Mouse (Mus musculus) heart, embryonic 11.5 days (tissue): ENCODE results near the gene Has1. TPM values are rescaled to one million over a fixed set of nuclear protein-coding genes. Genes with fewer than 3 reads are reported as not detected.
A peak's percentile ranks its signal among the peaks of the same experiment; 100 is the strongest.
"Not testable (repeated sequence)": the region's sequence is repeated elsewhere in the genome, so short reads cannot be mapped to it uniquely, and the experiment has no call there.

Experiments
- ATAC-seq: fragments of 200-750 bp; cut with Nextera tagmentation; replicated peaks from 2 replicates; pipeline ENCODE4 v1.8.0; 2017; ENCODE audit warnings: moderate library complexity; ENCODE audit not compliant: insufficient number of reproducible peaks, low FRiP score, low TSS enrichment
- H3K27ac ChIP-seq: fragments of 300-500 bp; sonication (generic); 2 replicates; pipeline ENCODE4 v1.5.1; 2014; ENCODE audit warnings: mild to moderate bottlenecking, low read depth, low read length
- H3K27me3 ChIP-seq: fragments of 300-500 bp; sonication (generic); 2 replicates; pipeline ENCODE4 v1.6.1; 2014; ENCODE audit warnings: mild to moderate bottlenecking, low read length, mixed read lengths; ENCODE audit not compliant: control insufficient read depth, insufficient read depth
- H3K36me3 ChIP-seq: fragments of 300-500 bp; sonication (generic); 2 replicates; pipeline ENCODE4 v1.6.1; 2014; ENCODE audit warnings: mild to moderate bottlenecking, low read length, moderate library complexity, mixed read lengths; ENCODE audit not compliant: control insufficient read depth, insufficient read depth
- H3K4me1 ChIP-seq: fragments of 300-500 bp; sonication (generic); 2 replicates; pipeline ENCODE4 v1.6.1; 2014; ENCODE audit warnings: low read length; ENCODE audit not compliant: control insufficient read depth, insufficient read depth
- H3K4me2 ChIP-seq: fragments of 300-500 bp; sonication (generic); 2 replicates; pipeline ENCODE4 v1.6.1; 2014; ENCODE audit warnings: mild to moderate bottlenecking, moderate library complexity
- H3K4me3 ChIP-seq: fragments of 300-500 bp; sonication (generic); 2 replicates; pipeline ENCODE4 v1.5.1; 2014; ENCODE audit warnings: low read depth, low read length
- H3K9ac ChIP-seq: fragments of 300-500 bp; sonication (generic); 2 replicates; pipeline ENCODE4 v1.6.1; 2014; ENCODE audit warnings: mild to moderate bottlenecking, low read depth, low read length, moderate library complexity
- H3K9me3 ChIP-seq: fragments of 300-500 bp; sonication (generic); replicated peaks from 2 replicates; pipeline ENCODE4 v1.6.1; 2016; ENCODE audit warnings: low read length; ENCODE audit not compliant: control insufficient read depth
- WGBS: fragments of 180-500 bp; shearing (Covaris S2); extraction: QIAGEN DNeasy Blood & Tissue Kit; methylation state at CpG from one replicate; pipeline ENCODE4 v1.1.7; 2014; ENCODE audit not compliant: insufficient replicate concordance; 5-methylcytosine and 5-hydroxymethylcytosine counted together
- polyA plus RNA-seq: library from polyadenylated mRNA; unstranded; fragments of >200 nt; fragmentation: Nextera tagmentation; extraction: Ambion mirVana; gene quantifications from 2 replicates; pipeline ENCODE4 v1.2.1, GENCODE M21; 2014

Has1 gene
- polyA plus RNA-seq, 1 experiment from 2014 or later = 2.0 TPM

GRCm38 (mm10) chr17:17856612-17857011, 1.6 kb upstream of the Has1 start:
- no peak; the same call in 1 of the 2 replicates for ATAC-seq
- WGBS = 79% methylated on average over 1 of the region's 1 CpGs

DNA sequence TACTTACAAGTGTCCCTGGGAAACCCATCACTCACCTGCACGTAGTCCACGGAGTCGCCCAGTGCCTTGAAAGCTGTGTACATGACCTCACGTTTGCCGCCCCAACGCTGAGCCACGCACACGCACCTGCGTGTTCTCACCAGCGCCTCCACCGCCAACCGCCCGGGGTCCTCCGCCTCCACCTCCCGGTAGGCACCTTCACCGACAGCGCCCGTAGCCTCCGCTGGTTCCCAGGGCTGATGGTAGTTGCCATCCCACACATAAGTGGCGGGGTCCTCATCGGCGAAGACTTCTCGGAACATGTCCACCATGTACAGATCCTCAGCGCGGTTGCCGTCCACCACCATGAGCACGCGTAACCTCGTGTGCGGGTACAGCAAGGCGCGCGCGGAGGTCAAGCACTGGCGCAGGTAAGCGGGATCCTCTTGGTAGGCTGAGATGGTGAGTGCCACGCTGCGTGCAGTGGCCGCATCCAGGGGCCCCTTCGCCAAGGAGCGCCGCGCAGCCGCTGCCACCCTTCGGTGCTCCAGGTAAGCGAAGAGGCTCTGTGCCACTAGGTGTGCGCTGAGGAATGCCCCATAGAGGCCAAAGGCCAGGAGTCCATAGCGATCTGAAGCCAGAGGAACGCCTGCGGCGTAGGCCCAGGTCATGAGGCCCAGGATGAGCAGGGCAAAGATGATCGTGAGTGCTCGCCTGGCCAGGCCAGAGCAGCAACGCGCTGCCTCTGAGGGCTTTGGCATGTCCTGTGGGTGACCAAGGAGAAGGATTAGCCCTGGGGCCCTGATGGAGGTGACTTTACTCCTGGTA, 4.9 kb downstream of the Has1 start:
- Histone ChIP-seq H3K9me3 (no peaks in the 10 kb centered on the region), H3K27me3 (peaks cover 16% of the 10 kb centered on the region), H3K9ac (no peak overlapping the region), H3K4me3 (peak overlapping the region; percentile 18; the same call in 1 of the 2 replicates), H3K36me3 (no peaks in the 10 kb centered on the region), H3K4me1 (no peaks in the 10 kb centered on the region), H3K4me2 (peak overlapping the region; percentile 39), H3K27ac (no peak overlapping the region)
- 14% methylated on average over 55 of the region's 55 CpGs for WGBS
- ATAC-seq = no peak

More at GRCm38 (mm10) chr17:17856612-17857011, 1.6 kb upstream of the Has1 start:
- Histone ChIP-seq H3K27ac (no peak overlapping the region), H3K4me1 (no peaks in the 10 kb centered on the region), H3K9me3 (no peaks in the 10 kb centered on the region), H3K36me3 (no peaks in the 10 kb centered on the region; the same call in 1 of the 2 replicates), H3K9ac (no peak overlapping the region), H3K4me3 (no peak overlapping the region), H3K4me2 (no peak overlapping the region), H3K27me3 (no peaks in the 10 kb centered on the region)

DNA sequence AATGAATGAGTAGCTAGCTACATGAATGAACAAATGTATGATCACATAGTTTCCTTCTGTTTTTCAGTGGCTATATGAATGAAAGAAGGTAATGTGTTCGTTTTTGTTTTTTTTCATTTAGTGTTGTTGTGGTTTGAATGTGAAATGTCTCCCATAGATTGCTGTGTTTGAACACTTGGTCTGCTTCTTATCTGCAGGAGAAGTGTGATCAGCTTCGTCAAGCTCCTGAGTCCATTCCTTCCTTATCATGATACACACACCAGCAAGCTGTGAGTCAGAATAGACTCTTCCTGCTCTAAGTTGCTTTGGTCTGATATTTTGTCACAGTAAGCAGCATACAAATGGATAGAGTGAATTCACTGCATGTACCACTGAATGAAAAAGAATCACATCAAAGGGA, 6.0 kb downstream of the Has1 start:
- Histone ChIP-seq H3K4me2 (no peak overlapping the region), H3K9ac (no peak overlapping the region), H3K27ac (no peak overlapping the region), H3K4me1 (no peaks in the 10 kb centered on the region), H3K9me3 (no peaks in the 10 kb centered on the region), H3K4me3 (no peak overlapping the region), H3K36me3 (no peaks in the 10 kb centered on the region), H3K27me3 (peaks cover 16% of the 10 kb centered on the region)
- ATAC-seq = no peak
- WGBS = 50% methylated on average over 2 of the region's 2 CpGs

DNA sequence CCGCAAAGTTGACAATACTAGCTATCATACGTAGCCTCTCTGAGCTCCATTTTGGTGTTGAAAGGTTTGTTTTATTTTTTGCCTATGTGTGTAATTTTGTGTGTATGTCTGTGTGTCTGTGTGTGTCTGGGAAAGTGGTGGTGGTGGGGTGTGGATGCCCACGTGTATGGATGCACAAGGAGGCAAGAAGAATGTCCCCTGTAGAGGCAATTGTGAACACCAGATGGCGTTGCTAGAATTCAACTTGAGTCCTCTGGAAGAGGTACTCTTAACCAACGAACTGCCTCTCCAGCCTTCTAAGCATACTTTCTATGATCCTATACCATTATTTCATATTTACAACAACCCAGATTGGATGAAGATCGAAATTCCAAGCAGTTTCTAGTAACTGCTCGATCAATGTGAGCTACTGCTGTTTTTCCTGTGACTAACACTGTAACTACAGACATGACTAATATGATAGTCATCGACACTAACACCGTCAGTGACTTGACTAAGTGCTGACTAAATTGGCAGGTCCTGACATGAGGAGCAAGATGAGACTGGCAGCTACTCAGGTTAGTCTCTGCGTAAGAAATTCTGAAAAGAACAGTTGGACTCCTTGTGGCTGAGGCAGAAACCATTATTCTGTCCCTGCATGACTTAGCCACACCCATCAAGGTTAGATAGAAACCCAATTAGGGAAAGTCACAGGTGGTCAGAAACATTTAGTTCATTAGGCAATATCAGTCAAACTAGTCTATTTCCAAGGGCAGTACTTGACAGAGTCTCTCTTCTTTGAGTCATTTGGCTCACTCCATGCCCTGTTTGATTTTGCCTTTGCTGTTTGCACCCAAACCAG, 9.6 kb downstream of the Has1 start:
- 66% methylated on average over 10 of the region's 10 CpGs for WGBS
- no peak overlapping the region for H3K9ac ChIP-seq

DNA sequence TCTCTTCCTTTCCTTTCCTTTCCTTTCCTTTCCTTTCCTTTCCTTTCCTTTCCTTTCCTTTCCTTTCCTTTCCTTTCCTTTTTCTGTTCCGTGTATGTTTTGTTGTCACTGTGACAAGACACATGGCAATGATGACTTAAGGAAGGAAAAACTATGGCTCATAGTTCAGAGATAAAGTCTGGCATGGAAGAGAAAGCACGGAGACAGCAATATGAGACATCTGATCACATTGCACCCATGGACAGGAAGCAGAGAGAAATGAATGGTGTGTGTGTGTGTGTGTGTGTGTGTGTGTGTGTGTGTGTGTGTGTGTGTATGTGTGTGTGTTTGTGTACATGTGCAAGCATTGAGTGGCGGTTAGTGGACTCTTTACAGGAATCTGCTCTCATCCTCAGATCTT, 10.4 kb downstream of the Has1 start:
- not testable (repeated sequence) for H3K4me1 ChIP-seq, H3K4me2 ChIP-seq, ATAC-seq, H3K4me3 ChIP-seq, H3K27ac ChIP-seq, H3K9ac ChIP-seq, H3K9me3 ChIP-seq, H3K27me3 ChIP-seq
- WGBS = 62% methylated on average over 3 of the region's 3 CpGs
- H3K36me3 ChIP-seq = peaks cover 12% of the 10 kb centered on the region; the same call in 1 of the 2 replicates

More for the DNA sequence above, 9.6 kb downstream of the Has1 start:
- no peaks in the 10 kb centered on the region for H3K4me1 ChIP-seq
- peaks cover 13% of the 10 kb centered on the region for H3K27me3 ChIP-seq
- no peak for ATAC-seq
- no peak overlapping the region for H3K27ac ChIP-seq
- H3K9me3 ChIP-seq = no peaks in the 10 kb centered on the region
- peaks cover 6% of the 10 kb centered on the region; the same call in 1 of the 2 replicates for H3K36me3 ChIP-seq
- no peak overlapping the region for H3K4me3 ChIP-seq
- H3K4me2 ChIP-seq = no peak overlapping the region

DNA sequence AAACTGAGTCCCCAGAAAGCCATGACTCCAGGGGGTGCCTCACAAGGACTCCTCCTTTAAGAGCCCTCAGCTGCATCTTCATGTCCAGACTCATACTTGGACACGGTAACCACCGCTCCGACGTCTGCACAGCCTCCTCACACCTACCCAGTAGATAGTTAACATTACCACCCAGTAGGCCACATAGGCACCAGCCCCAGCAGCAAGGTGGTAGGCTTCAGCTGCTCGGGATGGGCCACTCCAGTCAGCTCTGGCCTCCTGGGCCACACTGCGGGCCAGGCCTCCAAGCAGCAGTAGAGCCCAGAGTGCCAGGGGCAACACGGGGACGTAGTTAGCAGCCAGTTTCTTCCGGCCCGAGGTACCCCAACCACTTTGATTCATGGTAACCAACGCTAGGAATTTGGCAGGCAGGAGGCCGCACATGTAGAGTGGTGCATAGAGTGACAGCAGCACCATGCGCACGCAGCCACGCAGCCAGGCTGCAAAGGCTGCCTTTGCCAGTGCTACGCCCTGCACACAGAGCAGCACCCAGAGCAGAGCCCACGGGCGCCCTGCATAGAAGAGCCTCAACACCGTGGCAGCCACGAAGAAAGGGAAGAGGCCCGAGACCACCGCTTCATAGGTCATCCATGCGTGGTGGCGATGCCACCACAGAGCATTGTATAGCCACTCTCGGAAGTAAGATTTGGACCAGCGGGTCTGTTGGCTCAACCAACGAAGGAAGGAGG, 11.3 kb downstream of the Has1 start:
- Histone ChIP-seq H3K27ac (no peak overlapping the region), H3K9me3 (no peaks in the 10 kb centered on the region), H3K4me2 (no peak overlapping the region), H3K4me3 (no peak overlapping the region), H3K36me3 (peaks cover 15% of the 10 kb centered on the region; the same call in 1 of the 2 replicates), H3K4me1 (peaks cover under 1% of the 10 kb centered on the region; the same call in 1 of the 2 replicates), H3K27me3 (no peaks in the 10 kb centered on the region), H3K9ac (no peak overlapping the region)
- 69% methylated on average over 27 of the region's 27 CpGs for WGBS
- peak; percentile 40; the same call in 1 of the 2 replicates for ATAC-seq

DNA sequence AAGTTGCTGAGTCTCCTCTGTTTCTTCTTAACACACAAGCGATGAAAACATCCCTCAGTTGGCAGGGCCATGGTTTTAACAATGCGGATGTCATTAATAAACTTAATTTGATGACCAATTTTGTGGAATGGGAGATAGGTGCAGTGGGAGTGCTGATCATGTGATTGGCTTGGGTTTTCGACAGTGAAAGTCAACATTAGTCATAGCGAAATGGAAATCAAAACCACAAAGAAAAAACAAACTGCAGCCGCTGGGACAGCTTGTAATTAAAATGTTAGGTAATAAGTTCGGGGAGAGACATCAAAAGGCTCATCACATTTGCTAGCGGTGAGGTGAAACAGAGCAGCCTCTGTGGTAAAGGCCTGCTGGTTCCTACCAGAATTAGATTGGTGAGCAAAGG, 14.2 kb downstream of the Has1 start:
- ATAC-seq = no peak
- no peak overlapping the region for H3K4me2 ChIP-seq
- no peak overlapping the region for H3K27ac ChIP-seq
- no peaks in the 10 kb centered on the region for H3K9me3 ChIP-seq
- H3K27me3 ChIP-seq = no peaks in the 10 kb centered on the region
- peaks cover 19% of the 10 kb centered on the region; the same call in 1 of the 2 replicates for H3K36me3 ChIP-seq
- no peak overlapping the region for H3K4me3 ChIP-seq
- no peak overlapping the region for H3K9ac ChIP-seq
- WGBS = 86% methylated on average over 7 of the region's 7 CpGs
- H3K4me1 ChIP-seq = peaks cover 19% of the 10 kb centered on the region

- 90% methylated on average over 2 of the region's 2 CpGs for whole genome bisulfite sequencing
- H3K27ac ChIP-seq = no peak overlapping the region
- ATAC-seq = no peak
- H3K9ac ChIP-seq = no peak overlapping the region
- no peaks in the 10 kb centered on the region for H3K9me3 ChIP-seq
- no peak overlapping the region; the same call in 1 of the 2 replicates for H3K4me2 ChIP-seq
- H3K4me1 ChIP-seq = peaks cover 33% of the 10 kb centered on the region
- H3K4me3 ChIP-seq = no peak overlapping the region
- peaks cover 19% of the 10 kb centered on the region; the same call in 1 of the 2 replicates for H3K36me3 ChIP-seq
- no peaks in the 10 kb centered on the region for H3K27me3 ChIP-seq
Measured at GRCm38 (mm10) chr17:17839276-17839675, 15.7 kb downstream of the Has1 start.
